Mouse (Mus musculus) kidney, adult 2 months (tissue): ENCODE measurements around the gene Zmym2.

Experiments
- CTCF ChIP-seq: fragments of 200-500 bp; conservative IDR thresholded peaks from 2 replicates; pipeline ENCODE4 v1.5.1; 2011; ENCODE audit warnings: low read depth, mild to moderate bottlenecking, control low read depth, low read length, moderate library complexity, mixed read lengths; ENCODE audit not compliant: insufficient read depth, insufficient read length
- POLR2A ChIP-seq: fragments of 200-500 bp; IDR thresholded peaks from one replicate; pipeline ENCODE4 v1.6.1; 2011; ENCODE audit warnings: low read depth, low read length, control low read depth

- TF ChIP-seq POLR2A (no peak), CTCF (no peak)
These were observed 66.5 kb downstream of the Zmym2 start for GRCm38 (mm10) chr14:56952928-56953327.
